Mouse (Mus musculus): ENCODE measurements around the gene Gm11034. TPM values are rescaled to one million over a fixed set of nuclear protein-coding genes. Genes with fewer than 3 reads are reported as not detected.

Gene Gm11034
- total RNA-seq, 2 experiments from 2014 or later: not detected

Other genes starting within 250 kb of the Gm11034 start
- gene Cyp4f18, start 204.0 kb downstream of the Gm11034 start, total RNA-seq (2021): not detected
- gene Olfr372, start 172.4 kb downstream of the Gm11034 start, total RNA-seq (2021): not detected
- gene Olfr373, start 130.5 kb downstream of the Gm11034 start, total RNA-seq (2021): not detected
- gene Olfr374, start 106.6 kb downstream of the Gm11034 start, total RNA-seq (2021): not detected
- gene Tpm4, start 78.7 kb downstream of the Gm11034 start, total RNA-seq (2021): 10 to 100 TPM; 45.4 to 46.6 TPM
- gene Rab8a, start 52.4 kb downstream of the Gm11034 start, total RNA-seq (2021): 10 to 100 TPM; 42.6 to 46.7 TPM
- gene Hsh2d, start 24.0 kb downstream of the Gm11034 start, total RNA-seq (2021): not detected
- not detected for gene Cib3, start 799 bp downstream of the Gm11034 start, total RNA-seq (2021)
- gene Fam32a, start 6.1 kb upstream of the Gm11034 start, total RNA-seq (2021): 10 to 100 TPM; 54.0 to 59.4 TPM
- gene Ap1m1, start 26.4 kb upstream of the Gm11034 start, total RNA-seq (2021): 100 to 1,000 TPM; 115 to 119 TPM
- 10 to 100 TPM in 1 of 2 experiments, 1 to 10 TPM in 1; 6.3 to 10.8 TPM for gene Gm10282, start 91.6 kb upstream of the Gm11034 start, total RNA-seq (2021)
- gene Klf2, start 105.4 kb upstream of the Gm11034 start, total RNA-seq (2021): 10 to 100 TPM; 15.4 to 18.9 TPM
- 10 to 100 TPM; 69.6 to 72.0 TPM for gene Eps15l1, start 207.8 kb upstream of the Gm11034 start, total RNA-seq (2021)
- 1 to 10 TPM in 1 of 2 experiments, under 1 TPM in 1; 0.88 to 1.0 TPM for gene Calr3, start 230.2 kb upstream of the Gm11034 start, total RNA-seq (2021)
- 10 to 100 TPM; 12.8 to 13.6 TPM for gene 1700030K09Rik, start 230.2 kb upstream of the Gm11034 start, total RNA-seq (2021)